Mouse (Mus musculus) heart, postnatal 36 days (tissue): ENCODE measurements around the gene Atp6v0a1. TPM values are rescaled to one million over a fixed set of nuclear protein-coding genes. Genes with fewer than 3 reads are reported as not detected.
A peak's percentile ranks its signal among the peaks of the same experiment; 100 is the strongest.

Source experiments
- DNase-seq, 2 experiments: peaks; one replicate each; pipeline ENCODE4 v3.0.0; 2021 to 2022
- intact Hi-C: fragments of 180-260 bp; cut with DNase I; formaldehyde crosslinking; loops from one replicate; pipeline ENCODE4 v1.15.1; 2025
- total RNA-seq, 2 experiments: library from RNA; stranded (reverse); gene quantifications; 2 replicates each; pipeline ENCODE4 v1.2.3; 2021

The Atp6v0a1 gene
- total RNA-seq, 2 experiments from 2014 or later, result 76.8 to 88.5 TPM

DNA sequence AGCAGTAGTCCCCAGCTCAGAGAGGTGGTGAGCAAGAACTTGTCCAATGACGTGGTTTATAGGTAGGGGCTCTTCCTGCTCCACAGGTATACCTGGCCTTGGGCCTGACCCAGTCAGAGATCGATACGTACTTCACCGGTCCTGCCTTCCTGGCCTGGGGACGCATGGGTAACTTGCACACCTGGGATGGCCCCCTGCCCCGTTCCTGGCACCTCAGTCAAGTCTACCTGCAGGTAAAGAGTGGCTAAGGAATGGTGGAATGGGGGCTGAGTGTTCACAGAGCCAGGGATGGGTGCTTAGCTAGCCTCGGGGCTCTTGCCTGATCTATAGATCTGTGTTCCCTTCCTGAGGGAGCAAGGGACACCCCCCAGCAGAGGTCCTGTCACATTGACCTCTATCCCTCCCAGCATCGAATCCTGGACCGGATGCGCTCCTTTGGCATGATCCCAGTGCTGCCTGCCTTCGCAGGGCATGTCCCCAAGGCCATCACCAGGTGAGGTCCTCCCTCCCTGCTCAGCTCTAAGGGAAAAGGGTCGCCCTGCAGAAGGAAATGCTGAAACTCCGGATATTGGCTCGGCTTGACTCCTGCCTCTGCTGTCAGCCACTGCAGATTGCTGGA is 62.7 kb downstream of the Atp6v0a1 start:
- no peak for DNase-seq
- intact Hi-C loops, result no loop called here

DNA sequence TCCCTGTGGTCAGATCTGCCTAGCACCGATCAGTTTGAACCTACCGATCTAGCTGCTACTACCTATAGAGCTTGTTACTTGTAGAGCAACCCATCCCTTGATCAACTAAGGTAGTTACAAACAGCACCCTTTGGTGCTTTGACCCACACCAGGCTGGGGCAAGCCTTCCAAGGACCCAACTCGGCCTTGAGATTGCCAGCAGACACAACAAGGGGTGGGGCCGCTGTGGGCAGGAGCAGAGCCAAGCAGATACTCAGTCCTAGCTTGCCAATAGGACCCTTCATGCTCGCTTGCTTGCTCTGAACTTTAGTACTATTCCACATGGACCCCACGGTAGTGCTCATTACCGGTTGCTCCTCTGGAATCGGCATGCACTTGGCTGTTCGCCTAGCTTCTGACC is 68.9 kb downstream of the Atp6v0a1 start, which contains the start of gene Hsd17b1:
TSS of gene Hsd17b1 (plus strand) at position 291 of the 400 bp plus-strand sequence.
- no peak for DNase-seq
- intact Hi-C loops, result no loop called here

DNA sequence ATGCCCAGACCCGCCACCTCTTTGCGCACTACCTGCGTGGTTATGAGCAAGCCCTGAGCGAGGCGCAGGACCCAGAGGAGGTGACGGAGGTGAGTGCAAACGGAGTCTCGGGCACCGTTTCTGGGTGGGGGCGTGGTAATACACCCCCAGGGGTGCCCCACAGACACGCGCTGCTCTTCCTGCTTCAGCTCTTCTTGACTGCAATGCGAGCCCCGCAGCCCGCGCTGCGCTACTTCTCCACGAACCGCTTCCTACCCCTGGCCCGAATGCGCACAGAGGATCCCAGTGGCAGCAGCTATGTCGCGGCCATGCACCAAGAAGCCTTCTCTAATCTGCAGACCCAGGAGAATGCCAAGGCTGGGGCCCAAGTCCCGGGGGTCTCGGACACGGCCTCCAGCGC is 70.5 kb downstream of the Atp6v0a1 start:
- intact Hi-C loops, result no loop called here
- DNase-seq, result no peak

DNA sequence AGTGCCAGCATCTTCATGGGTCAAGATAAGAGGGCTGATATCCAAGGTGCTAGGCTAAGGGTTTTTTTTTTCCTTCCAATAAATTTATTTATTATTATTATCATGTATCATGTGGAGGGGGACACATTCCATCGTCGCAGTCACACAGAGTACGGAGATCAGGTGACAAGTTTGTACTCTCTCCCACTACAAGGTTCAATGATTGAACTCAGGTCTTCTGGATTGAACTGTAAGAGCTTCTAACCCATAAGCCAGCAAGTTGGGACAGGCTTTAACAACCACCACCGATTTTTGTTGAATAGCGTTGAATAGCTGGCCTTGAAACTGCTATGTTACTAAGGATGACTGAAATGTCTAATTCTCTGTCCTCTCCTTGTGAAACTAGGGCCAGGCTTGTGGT is 71.2 kb downstream of the Atp6v0a1 start:
- no peak for DNase-seq
- intact Hi-C loops, result no loop called here

DNA sequence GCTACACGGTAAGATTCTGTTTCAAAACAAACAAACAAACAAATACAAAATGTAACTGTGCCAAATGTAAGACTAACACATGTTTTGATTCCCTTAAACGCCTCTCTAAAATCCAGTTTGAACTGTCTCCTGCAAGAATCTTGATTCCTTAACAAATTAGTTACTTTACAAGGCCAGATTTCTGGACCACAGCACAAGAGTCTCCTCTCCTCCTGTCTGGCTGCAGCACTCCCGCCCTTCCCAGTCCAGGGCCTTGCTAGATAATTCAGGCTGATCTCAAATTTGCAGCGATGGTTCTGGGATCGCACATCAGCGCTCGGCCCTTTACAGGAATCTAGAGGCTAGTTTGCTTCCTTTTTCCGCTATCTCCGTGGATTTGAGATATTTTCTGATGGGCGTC is 72.4 kb downstream of the Atp6v0a1 start:
- DNase-seq, result no peak
- intact Hi-C loops, result loop anchor here (1.0 kb wide), 2 partner anchors 11 to 92 kb away; partner anchors contain the start of gene Naglu

DNA sequence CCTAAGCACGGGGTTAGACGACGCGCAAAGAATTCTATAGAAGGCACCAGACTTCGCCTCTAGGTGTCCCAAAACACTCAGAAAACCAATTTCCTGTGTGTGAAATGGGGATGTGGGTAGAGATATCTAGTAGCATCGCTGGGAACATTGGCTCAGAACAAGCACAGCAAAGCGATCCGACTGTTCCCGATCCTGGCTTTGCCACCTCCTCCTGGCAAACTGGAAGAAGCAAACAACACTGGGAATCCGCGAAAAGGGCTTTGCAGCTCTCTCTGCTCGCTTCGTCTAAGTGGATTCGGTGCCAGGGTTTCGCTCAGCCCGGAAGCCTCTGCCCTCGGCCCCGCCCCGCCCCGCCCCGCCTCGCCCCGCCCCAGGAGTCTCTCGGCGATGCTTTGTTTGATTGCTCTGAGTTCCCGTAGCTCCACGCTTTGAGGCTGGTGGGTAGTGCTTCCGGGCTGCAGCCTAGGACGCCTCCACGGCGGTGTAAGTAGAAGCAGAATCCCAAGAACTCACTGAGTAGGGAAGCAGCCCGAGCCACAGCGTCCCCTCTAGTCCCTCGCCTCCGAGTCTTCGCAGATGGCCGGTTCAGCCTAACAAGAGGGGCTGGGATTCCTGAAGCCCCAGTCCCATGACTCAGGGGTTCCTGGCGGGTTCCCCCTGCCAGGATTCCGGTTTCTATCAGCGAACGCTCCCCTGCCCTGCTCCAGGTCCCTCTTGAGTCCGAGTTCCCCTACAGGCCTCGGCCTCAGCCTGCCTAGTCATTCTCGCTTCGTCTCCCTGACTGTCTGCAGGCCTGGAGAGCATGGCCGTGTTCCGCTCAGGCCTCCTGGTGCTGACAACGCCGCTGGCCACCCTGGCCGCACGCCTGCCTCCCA is 73.2 kb downstream of the Atp6v0a1 start, which contains the start of gene Coasy:
TSS of gene Coasy (plus strand) at position 358 of the 875 bp plus-strand sequence.
- DNase-seq, result peak; percentile 78 to 88
- intact Hi-C loops, result loop anchor here (1.0 kb wide), 1 partner anchor 91 kb away; no protein-coding TSS in a partner anchor

DNA sequence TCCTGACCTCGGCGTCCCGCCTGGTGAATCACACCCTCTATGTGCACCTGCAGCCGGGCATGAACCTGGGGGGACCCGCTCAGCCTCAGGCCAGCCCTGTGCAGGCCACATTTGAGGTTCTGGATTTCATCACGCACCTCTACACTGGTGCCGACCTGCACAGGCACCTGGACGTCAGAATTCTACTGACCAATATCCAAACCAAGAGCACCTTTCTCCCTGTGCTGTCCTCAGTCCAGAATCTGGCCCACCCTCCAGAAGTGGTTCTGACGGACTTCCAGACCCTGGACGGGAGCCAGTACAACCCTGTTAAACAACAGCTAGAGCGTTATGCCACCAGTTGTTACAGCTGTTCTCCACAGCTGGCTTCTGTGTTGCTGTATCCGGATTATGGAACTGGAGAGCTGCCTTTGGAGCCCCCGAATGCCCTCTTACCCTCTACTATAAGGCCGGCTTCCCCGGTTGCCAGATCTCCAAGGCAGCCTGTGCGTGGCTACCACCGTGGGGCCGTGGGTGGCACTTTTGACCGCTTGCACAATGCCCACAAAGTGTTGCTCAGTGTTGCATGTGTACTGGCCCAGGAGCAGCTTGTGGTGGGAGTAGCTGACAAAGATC is 73.9 kb downstream of the Atp6v0a1 start:
- intact Hi-C loops, result no loop called here
- no peak for DNase-seq

DNA sequence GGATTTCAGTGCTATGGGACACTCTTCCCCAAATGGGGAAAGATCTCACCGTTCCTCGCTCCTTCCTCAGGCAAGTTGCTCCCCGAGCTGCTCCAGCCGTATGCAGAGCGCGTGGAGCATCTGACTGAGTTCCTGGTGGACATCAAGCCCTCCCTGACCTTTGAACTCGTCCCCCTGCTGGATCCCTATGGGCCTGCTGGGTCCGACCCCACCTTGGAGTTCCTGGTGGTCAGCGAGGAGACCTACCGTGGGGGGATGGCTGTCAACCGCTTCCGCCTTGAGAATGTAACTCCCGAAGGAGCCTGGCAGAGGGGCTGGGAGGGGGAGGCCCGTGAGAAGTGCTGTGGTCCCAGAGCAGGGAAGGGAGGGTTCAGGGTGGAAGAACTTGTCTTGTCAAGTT is 75.0 kb downstream of the Atp6v0a1 start:
- DNase-seq, result no peak
- intact Hi-C loops, result no loop called here

DNA sequence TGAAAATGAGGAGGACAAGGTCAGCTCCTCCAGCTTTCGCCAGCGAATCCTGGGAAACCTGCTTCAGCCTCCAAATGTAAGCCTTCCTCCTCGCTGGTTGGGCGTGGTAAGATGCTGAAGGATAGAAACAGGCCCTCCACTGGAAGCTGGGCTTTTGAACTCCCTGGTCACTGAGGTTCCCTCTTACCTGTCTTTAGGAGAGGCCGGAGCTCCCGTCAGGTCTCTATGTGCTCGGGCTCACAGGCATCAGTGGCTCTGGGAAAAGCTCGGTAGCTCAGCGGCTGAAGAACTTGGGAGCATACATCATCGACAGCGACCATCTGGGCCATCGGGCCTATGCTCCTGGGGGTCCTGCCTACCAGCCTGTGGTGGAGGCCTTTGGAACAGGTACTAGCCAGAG is 75.6 kb downstream of the Atp6v0a1 start:
- intact Hi-C loops, result no loop called here
- DNase-seq, result no peak

DNA sequence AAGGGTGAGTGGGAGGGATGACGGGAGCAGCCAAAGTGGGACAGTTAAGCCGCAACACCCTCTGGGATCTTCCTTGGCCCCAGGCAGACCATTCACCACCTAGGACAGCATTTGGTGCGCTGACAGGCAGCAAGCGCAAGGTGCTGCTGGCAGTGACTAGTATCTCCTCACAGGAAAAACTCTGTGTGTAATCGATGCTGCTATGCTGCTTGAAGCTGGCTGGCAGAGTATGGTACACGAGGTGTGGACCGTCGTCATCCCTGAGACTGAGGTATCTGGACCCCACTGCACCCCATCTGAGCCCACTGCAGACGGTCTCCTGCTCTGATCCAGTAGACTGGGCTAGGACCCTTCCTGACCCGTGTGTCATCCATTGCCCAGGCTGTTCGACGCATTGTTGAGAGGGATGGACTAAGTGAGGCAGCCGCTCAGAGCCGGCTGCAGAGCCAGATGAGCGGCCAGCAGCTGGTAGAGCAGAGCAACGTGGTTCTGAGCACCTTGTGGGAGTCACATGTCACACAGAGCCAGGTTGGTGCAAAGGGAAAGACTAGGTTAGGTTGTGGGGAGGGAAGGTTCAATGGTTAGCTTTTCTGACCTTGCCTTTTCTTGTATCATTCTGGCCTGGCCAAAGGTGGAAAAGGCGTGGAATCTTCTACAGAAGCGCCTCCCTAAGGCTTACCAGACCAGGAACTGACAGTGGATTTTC is 76.5 kb downstream of the Atp6v0a1 start:
- intact Hi-C loops, result no loop called here
- DNase-seq, result no peak

DNA sequence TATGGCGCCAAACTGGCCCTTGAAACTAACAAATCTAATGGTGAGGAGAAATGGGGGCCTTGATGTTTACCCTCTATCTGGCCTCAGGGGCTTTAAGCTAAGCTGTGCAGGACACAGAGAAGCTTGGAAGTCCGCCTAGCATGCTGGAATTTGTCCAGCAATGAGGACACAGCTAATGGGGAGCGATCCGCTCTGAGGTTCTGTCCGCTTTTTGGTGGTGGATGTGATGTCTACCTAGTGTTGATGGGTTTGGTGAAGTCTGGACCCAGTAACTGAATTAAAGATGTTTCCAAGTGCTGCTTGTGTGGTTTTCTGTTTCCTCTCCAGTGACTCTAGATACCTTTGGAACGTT is 77.0 kb downstream of the Atp6v0a1 start:
- no peak for DNase-seq
- intact Hi-C loops, result no loop called here

DNA sequence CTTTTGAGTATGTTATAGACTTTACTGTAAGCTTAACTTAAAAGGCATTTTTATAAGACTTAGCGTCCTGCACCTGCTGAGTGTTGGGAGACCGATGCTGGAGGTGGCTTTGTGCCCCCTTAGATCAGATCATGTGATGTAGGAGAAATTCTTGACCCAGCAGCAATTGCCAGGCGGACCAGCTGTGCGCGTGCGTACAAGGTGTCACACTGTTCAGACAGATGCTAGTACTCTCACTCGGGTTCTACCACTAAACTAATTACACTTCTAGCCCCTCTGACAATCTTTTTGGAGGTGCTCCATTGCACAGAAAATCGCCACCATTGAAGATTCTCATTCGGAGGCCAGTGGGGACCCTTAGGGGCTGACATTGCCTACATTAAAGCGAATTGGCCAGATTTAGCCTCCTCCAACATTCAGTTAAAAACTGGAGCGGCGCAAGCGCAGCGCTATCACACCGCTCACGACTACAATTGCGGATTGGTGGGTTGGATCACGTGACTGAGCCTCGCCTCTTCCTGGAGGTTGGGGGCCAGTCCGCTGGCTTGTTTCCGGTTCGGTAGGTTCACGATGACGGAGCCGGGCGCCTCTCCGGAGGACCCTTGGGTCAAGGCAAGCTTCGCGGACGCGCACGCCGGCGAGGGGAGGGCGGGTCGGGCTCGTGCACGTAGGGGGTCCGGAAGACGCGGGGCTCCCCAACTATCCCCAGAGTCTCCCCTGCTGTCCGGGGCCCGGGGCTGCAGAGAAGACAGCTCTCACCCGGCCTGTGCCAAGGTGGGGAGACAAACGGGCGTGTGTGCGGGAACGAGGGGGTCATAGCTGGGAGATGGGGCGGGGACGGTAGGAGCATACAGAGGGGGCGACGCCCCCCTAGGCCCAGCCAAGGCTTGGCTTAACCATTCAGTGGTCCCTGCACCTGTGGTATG is 77.8 kb downstream of the Atp6v0a1 start, which contains the start of gene Mlx:
TSS of gene Mlx (plus strand) at position 522 of the 926 bp plus-strand sequence.
- DNase-seq, result peak; percentile 85 to 88
- intact Hi-C loops, result no loop called here

DNA sequence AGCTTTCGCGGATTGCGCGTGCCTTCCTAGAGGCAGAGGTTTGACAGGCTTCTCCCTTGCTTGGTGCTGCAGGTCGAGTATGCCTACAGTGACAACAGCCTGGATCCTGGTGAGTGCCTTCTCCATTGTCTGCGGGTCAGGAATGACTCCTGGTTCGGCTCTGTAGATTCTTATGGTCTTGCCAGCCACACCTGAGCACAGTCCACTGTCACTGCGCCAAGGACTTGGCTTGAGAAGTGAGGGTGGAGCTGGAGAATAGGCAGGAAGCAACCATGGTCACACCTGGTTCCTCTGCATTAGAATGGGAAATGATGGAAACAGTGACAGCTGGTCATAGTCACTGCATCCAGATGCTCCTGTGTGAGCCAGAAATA is 78.4 kb downstream of the Atp6v0a1 start:
- no peak for DNase-seq
- intact Hi-C loops, result no loop called here

DNA sequence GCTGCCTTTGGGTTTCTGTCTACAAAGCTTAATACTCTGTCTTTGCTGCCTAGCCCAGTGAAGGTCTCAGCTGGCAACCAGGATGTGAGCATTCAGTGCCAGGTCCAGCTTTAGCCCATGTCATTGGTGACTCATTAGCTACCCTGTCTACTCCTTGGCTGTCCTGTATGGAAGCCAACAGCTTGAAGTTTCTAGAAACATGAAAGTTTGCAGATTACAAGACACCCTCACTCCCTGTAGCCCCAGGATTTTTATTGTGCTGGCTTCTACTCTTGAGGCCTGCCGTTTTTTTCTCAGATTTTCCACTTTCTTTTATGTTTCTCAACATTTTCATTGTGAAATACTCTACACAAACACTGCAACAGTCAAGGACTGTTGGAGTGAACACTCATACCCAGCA is 80.7 kb downstream of the Atp6v0a1 start:
- DNase-seq, result no peak
- intact Hi-C loops, result no loop called here

DNA sequence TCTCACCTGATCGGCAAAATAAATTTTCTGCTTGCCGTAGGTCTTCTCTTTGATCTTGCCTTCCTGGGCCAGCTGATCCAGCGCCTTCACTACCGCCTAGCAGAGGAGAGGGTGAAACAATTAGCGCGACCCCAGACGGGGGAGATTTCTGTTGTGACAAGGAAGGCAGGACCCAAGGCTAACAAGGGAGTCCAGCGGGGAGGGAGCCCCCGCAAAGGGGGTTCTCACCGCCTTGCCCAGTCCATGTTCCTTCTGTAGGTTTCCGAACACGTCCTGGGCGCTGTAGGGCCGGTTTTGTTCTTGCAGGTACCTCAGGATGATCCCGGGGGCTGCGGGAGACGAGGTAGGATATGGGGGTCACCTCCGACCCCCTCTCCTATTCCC is 85.7 kb downstream of the Atp6v0a1 start:
- intact Hi-C loops, result loop anchor here (1.0 to 5.0 kb wide), 2 partner anchors 78 to 207 kb away; partner anchors contain the start of gene Becn1
- no peak for DNase-seq

DNA sequence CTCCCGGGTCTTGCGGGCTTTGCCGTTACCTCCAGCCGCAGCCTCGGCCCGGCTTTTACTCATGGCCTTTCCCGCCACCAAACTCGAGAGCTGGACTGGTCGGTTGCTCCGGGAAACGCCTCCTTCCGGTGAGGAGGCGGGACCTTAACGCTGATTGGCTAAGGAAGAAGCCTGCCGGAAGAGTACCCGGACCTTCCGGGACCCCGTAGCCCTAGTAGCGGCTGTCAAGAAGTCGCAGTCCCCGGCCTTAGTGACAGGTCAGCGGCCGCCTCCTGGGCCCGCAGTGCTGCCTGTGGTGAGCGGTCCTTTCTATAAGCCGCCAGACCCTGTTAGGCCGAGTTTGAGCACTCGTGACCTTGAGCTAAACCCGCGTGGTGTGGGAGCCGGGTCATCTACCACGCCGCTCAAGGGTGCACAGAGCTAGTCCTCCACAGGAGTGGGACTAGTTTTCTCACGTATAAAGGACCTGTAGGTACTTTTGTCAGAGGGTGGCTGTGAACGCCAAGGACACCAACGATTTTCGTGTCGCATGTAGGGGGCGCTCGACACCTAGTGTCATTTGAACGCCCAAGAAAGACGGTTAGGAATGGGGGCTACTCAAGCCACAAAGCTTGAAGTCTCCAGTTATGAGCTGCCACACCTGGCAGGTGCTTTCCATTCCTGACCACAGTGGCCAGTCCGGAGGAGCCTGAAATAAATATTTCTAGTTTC is 86.2 kb downstream of the Atp6v0a1 start, which contains the start of gene Psmc3ip:
TSS of gene Psmc3ip (minus strand) at position 123 of the 711 bp plus-strand sequence.
- DNase-seq, result peak; percentile 94 to 96
- intact Hi-C loops, result loop anchor here (1.0 to 5.0 kb wide), 3 partner anchors 23 to 207 kb away; partner anchors contain the start of genes Becn1, Retreg3 and Tubg1

DNA sequence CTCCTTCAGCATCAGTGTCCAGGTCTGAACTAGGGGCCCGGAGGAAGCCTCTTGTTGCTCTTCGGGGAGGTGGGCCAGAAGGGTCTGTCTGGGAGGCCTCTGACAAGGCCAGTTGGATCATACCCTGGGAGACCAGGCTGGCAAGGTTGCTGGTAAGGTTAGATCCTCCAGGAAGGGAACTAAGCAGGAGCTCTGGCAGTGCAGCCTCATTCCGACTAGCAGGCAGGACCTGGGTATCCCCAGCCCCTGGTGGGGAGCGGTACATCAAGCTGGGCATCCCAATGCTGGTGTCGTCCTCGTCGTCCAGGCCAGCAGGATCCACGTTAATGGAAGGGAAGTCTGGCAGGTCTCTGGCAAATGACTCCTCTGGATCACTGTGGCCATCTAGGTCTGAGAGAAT is 89.0 kb downstream of the Atp6v0a1 start:
- intact Hi-C loops, result loop anchor here (5.0 kb wide), 1 partner anchor 204 kb away; the partner anchor contains the start of gene Becn1
- DNase-seq, result no peak

DNA sequence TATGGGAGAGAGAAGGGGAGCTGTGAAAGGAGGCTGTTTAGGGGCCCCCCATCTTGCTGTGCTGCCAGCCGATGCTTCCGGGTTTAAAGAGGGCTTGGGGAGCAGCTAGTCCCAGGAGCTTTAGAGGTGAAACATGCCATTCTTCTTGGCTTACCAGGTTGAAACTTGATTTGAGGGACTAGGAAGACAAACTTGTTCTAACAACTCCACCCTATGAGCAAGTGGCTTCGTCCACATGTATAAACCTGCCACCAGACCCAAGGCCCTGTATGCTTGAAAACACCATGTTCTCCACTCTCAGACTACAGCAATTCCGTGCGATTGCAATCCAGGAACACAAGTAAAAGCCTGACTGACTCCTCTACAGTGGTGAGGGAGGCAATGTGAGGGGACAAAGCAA is 93.8 kb downstream of the Atp6v0a1 start:
- DNase-seq, result no peak
- intact Hi-C loops, result no loop called here

DNA sequence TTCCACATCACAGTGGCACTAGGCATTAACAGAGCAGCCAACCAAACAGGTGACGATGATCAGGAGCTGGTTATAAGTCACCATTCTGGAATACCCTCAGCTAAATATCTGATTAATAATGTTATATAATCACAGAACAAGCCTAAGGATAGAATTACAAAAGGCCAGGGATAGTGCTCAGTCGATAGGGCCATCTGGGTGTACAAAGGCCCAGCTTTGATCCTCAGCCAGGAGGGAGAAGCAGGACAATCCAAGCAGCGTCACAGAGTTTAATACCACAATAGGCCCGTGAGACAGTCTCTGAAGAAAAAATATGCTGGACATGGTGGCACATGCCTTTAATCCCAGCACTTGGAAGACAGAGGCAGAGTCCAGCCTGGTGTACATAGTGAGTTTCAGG is 100.1 kb downstream of the Atp6v0a1 start:
- no peak for DNase-seq
- intact Hi-C loops, result no loop called here
